Mouse (Mus musculus): ENCODE measurements at regions not wholly inside any gene's neighbourhood (a gene's known extent, or its start where the extent isn't known, plus 50 kb on each side); places are given as distances from the start of the nearest gene placed in this dataset.

- DNase-seq (ENCODE audit: low spot score in 2 of 2), result no peak
Observed at GRCm38 (mm10) chr8:34709316-34709715, 597.8 kb upstream of the Gm10131 start.

- no peak for DNase-seq (ENCODE audit: low spot score in 2 of 2)
Observed at GRCm38 (mm10) chr8:34703351-34703750, 591.8 kb upstream of the Gm10131 start.

GRCm38 (mm10) chr8:34702806-34703205, 591.3 kb upstream of the Gm10131 start:
- DNase-seq (ENCODE audit: low spot score in 2 of 2), result no peak

- DNase-seq (ENCODE audit: low spot score in 2 of 2), result no peak
Observed at GRCm38 (mm10) chr8:34699015-34699414, 587.5 kb upstream of the Gm10131 start.

- no peak for DNase-seq (ENCODE audit: low spot score in 2 of 2)
Observed at GRCm38 (mm10) chr8:34696365-34696764, 584.8 kb upstream of the Gm10131 start.

GRCm38 (mm10) chr8:34692606-34693005, 581.1 kb upstream of the Gm10131 start:
- DNase-seq (ENCODE audit: low spot score in 2 of 2), result no peak

GRCm38 (mm10) chr8:34691776-34692175, 580.2 kb upstream of the Gm10131 start:
- DNase-seq (ENCODE audit: low spot score in 2 of 2), result no peak

GRCm38 (mm10) chr8:34689825-34690493, 578.4 kb upstream of the Gm10131 start:
- DNase-seq (ENCODE audit: low spot score in 2 of 2), result no peak

- DNase-seq (ENCODE audit: low spot score in 2 of 2), result no peak
Observed at GRCm38 (mm10) chr8:34689049-34689824, 577.7 kb upstream of the Gm10131 start.

- DNase-seq (ENCODE audit: low spot score in 2 of 2), result no peak
Observed at GRCm38 (mm10) chr8:34688396-34689048, 577.0 kb upstream of the Gm10131 start.

- no peak for DNase-seq (ENCODE audit: low spot score in 2 of 2)
Observed at GRCm38 (mm10) chr8:34686371-34686770, 574.8 kb upstream of the Gm10131 start.

- no peak for DNase-seq (ENCODE audit: low spot score in 2 of 2)
Observed at GRCm38 (mm10) chr8:34684683-34685082, 573.1 kb upstream of the Gm10131 start.

GRCm38 (mm10) chr8:34683173-34683572, 571.6 kb upstream of the Gm10131 start:
- DNase-seq (ENCODE audit: low spot score in 2 of 2), result no peak

- no peak for DNase-seq (ENCODE audit: low spot score in 2 of 2)
Observed at GRCm38 (mm10) chr8:34682221-34682620, 570.7 kb upstream of the Gm10131 start.

GRCm38 (mm10) chr8:34679565-34680291, 568.2 kb upstream of the Gm10131 start:
- DNase-seq (ENCODE audit: low spot score in 2 of 2), result no peak

GRCm38 (mm10) chr8:34678879-34679278, 567.3 kb upstream of the Gm10131 start:
- no peak for DNase-seq (ENCODE audit: low spot score in 2 of 2)

- no peak for DNase-seq (ENCODE audit: low spot score in 2 of 2)
Observed at GRCm38 (mm10) chr8:34671716-34672115, 560.2 kb upstream of the Gm10131 start.

- DNase-seq (ENCODE audit: low spot score in 2 of 2), result no peak
Observed at GRCm38 (mm10) chr8:34670930-34671715, 559.6 kb upstream of the Gm10131 start.

GRCm38 (mm10) chr8:34669146-34669545, 557.6 kb upstream of the Gm10131 start:
- no peak for DNase-seq (ENCODE audit: low spot score in 2 of 2)

GRCm38 (mm10) chr8:34664429-34664828, 552.9 kb upstream of the Gm10131 start:
- DNase-seq (ENCODE audit: low spot score in 2 of 2), result no peak

- DNase-seq (ENCODE audit: low spot score in 2 of 2), result no peak
Observed at GRCm38 (mm10) chr8:34662532-34662931, 551.0 kb upstream of the Gm10131 start.

All from frontal cortex, postnatal 25 days (tissue).